Mouse (Mus musculus) embryonic stem cell, embryonic (primary cell): ENCODE data around the gene Yju2.

Experiments
- CTCF ChIA-PET, 4 experiments: fragments of 300-600 bp in 2 of 4; fragments of 350-600 bp in 2 of 4; sonication (Branson Sonifier 250); formaldehyde crosslinking; loops; one replicate each; lab custom pipeline; 2022; ENCODE audit warnings: inconsistent platforms in 2 of 4; lab: Charles Lee
- POLR2A ChIA-PET, 4 experiments: fragments of 300-600 bp in 2 of 4; fragments of 350-600 bp in 2 of 4; sonication (Branson Sonifier 250); formaldehyde crosslinking; loops; one replicate each; lab custom pipeline; 2022; ENCODE audit warnings: antibody characterized with exemption in 4 of 4, inconsistent platforms in 1 of 4; lab: Charles Lee

Yju2 gene

DNA sequence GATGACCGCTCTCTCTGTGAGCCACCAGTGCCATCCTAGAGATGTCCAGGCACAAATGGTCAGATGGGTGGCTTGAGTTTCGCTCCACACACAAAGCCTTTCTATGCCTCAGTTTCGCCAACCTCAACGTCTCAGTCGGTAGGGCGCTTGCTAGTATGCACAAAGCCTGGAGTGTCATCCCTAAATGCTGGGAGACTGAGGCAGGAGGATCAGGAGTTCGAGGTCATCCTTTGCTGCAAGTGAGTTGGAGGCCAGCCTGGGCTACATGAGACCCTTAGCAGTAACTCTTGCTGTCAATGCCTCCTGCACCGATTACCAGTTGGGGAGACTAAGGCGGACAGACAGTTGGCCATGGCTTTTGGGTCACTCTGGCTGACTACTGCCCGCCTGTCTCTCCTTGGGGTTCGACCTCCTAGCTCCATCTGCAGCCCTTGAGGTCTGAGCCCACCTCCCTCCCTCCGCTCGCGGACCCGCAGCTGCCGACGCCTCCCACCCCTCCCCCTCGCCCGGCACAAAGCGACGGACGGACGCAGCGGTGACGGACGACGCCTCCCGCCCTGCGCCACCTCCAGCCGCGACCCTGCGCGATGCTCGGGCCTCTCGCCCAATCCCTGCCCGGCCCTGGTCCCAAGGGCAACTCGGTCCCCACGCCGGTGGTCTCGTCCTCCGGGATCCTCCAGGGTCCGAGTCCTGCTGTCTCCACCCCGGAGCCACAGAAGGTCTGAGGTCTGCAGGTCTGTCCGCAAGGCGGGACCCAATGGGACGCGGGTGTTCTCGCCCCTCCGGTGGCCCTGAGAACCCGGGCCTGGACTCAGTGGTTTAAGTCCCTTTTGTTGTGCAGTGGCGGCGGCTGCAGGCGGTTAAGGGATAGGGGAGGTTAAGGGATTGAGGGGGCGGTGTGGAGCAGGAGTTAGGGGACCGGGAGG, 11.3 kb downstream of the Yju2 start, which contains the start of gene Shd:
TSS of gene Shd (plus strand) at position 502 of the 926 bp plus-strand sequence.
- CTCF ChIA-PET: interaction anchor here in 2 of 4 experiments (1.0 to 2.0 kb wide), 2 partner anchors 11 to 13 kb away, joined by 3 to 5 read pairs; partner anchors contain the start of gene Yju2 (in 1 of the 2)
- POLR2A ChIA-PET: interaction anchor here in 3 of 4 experiments (0.7 to 2.9 kb wide), 13 partner anchors 11 to 363 kb away, joined by 3 to 11 read pairs (median 4); partner anchors contain the start of genes Yju2 (in 3 of the 3) and Chaf1a (in 1 of the 3)

GRCm38 (mm10) chr17:55971453-55971852, 12.6 kb downstream of the Yju2 start:
- ChIA-PET POLR2A (interaction anchor here in 3 of 4 experiments (0.6 to 2.9 kb wide), 7 partner anchors 9 to 82 kb away, joined by 3 to 11 read pairs (median 4); partner anchors contain the start of genes Chaf1a (in 1 of the 3) and Yju2 (in 1 of the 3)), CTCF (interaction anchor here in 2 of 4 experiments (1.0 to 2.0 kb wide), 2 partner anchors 13 to 14 kb away, joined by 3 to 5 read pairs; partner anchors contain the start of gene Yju2 (in 1 of the 2))

DNA sequence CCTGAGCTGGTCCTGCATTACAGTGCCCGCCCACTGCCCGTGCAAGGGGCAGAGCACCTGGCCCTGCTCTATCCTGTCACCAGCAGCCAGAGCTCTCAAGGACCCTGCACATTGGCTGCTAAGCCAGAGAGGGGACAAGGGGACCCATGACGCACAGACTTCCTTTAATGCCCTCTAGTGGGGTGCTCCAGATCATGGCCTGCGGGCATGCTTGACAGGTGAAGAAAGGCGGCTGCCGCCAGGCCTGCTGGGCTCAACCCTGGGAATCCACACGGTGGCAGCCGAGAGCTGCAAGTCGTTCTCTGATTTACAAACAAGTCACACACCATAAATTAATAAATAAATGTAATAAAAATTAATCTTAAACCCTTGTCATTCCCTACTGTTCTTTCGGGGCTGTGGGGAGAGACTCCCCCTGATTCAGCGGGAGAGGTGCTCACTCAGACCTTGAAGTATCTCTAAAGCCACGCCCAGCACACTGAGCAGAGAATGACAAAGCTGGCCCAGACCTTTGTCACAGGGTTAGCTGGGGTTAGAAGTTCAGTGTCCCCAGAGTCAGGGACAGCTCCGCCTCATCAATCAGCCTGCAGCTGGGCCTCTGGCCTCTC, 17.5 kb downstream of the Yju2 start:
- ChIA-PET POLR2A (interaction anchor here (0.6 to 1.9 kb wide), 34 partner anchors 9 to 315 kb away, joined by 3 to 18 read pairs (median 4); partner anchors contain the start of genes Chaf1a (in 2 of the 4), Ebi3 (in 2 of the 4), Fsd1 (in 2 of the 4) and Hdgfl2 (in 2 of the 4)), CTCF (interaction anchor here (0.5 to 2.0 kb wide), 57 partner anchors 9 to 449 kb away, joined by 3 to 35 read pairs (median 4); partner anchors contain the start of genes Sh3gl1 (in 3 of the 4), Fsd1 (in 2 of the 4), Hdgfl2 (in 2 of the 4) and Chaf1a (in 1 of the 4))

GRCm38 (mm10) chr17:55977301-55977700, 18.4 kb downstream of the Yju2 start:
- ChIA-PET POLR2A (interaction anchor here in 3 of 4 experiments (0.8 to 1.7 kb wide), 10 partner anchors 9 to 314 kb away, joined by 3 to 9 read pairs (median 5); partner anchors contain the start of genes Fsd1 (in 1 of the 3), Hdgfl2 (in 1 of the 3) and Yju2 (in 1 of the 3)), CTCF (interaction anchor here in 3 of 4 experiments (0.6 to 2.6 kb wide), 13 partner anchors 11 to 1074 kb away, joined by 3 to 35 read pairs (median 9); partner anchors contain the start of genes Sh3gl1 (in 2 of the 3), Ebi3 (in 1 of the 3) and Ubxn6 (in 1 of the 3))

DNA sequence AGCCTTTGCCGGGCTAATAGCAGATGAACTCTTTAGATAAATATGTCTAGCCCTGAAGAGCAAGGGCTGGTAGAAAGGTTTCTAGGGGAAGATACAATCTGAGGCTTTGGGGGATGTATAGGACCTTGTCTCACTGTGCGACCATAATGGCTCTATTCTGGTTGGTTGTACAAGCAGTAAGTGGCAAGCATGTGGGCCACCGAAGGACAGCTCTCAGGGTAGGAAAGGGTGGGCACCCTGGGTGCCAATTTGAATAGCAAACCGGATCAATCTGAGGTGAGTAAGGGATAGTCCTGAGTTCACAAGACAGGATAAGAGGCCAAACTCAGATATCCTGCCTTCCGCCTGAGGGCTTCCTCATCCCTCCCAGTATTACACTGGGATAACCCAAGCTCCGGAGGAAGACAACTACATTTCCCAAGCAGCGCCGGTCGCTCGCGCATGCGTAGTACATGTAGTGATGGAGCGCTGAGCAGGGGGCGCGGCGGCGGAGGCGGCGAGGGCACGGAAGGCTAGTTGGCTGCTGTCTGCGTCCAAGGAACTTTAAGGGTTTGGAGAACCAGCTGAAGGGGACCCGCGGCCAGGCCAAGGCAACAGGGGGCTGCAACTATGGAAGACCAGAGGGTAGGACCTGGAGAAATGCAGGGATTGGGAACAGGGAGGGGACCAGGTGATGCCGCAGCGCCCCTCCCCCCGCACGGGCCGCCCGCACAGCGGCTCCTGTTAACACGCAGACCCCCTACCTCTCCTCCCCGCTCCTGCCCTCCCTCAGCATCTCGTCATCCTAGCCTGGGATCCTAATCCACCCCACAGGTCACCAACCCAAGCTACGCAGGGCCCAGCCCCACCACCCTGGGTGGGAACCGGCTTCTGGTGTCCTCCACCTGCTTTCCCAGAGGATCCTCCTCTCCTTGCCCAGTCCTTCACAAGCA, 27.4 kb downstream of the Yju2 start, which contains the start of gene Fsd1:
TSS of gene Fsd1 (plus strand) at position 480 of the 932 bp plus-strand sequence.
- POLR2A ChIA-PET: interaction anchor here in 3 of 4 experiments (0.6 to 3.4 kb wide), 16 partner anchors 10 to 106 kb away, joined by 3 to 17 read pairs (median 4); partner anchors contain the start of genes Ebi3 (in 1 of the 3), Sh3gl1 (in 1 of the 3) and Yju2 (in 1 of the 3)
- CTCF ChIA-PET: interaction anchor here in 3 of 4 experiments (0.5 to 2.5 kb wide), 7 partner anchors 10 to 139 kb away, joined by 3 to 13 read pairs (median 5); partner anchors contain the start of gene Sh3gl1 (in 2 of the 3)

DNA sequence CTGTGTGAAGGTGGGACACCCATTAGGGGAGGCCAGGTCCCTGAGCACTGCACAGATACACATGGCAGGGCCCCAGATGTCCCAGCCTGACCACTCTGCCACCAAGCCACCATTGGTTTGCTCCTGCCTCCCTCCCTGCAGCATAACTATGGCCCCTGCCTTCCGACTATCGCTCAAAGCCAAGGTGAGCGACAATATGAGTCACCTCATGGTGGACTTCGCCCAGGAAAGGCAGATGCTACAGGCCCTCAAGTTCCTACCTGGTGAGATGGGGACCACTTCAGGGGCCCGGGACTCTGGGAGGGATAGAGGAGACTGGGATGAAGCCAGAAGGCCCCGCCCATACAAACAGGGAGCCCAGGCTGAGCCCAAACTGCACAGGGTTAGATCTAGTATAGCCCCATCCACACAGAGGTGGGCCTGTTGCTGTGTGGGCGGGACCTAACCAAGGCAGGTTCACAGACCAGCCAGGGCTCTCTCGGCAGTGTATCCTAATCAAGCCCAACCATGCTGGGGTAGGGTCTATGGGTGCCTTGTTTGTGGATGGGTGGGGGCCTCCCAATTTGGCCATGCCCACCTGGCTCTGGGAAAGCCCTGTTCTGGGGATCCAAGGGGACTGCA, 31.5 kb downstream of the Yju2 start:
- POLR2A ChIA-PET: interaction anchor here in 2 of 4 experiments (0.7 to 1.0 kb wide), 3 partner anchors 19 to 31 kb away, joined by 3 read pairs; no protein-coding TSS in a partner anchor
- CTCF ChIA-PET: interaction anchor here in 1 of 4 experiments (0.7 kb wide), 1 partner anchor 141 kb away, joined by 3 read pairs; no protein-coding TSS in a partner anchor

- POLR2A ChIA-PET: interaction anchor here in 2 of 4 experiments (0.9 to 2.3 kb wide), 10 partner anchors 13 to 83 kb away, joined by 3 to 16 read pairs (median 3); partner anchors contain the start of genes Hdgfl2 (in 1 of the 2), Sh3gl1 (in 1 of the 2) and Yju2 (in 1 of the 2)
- CTCF ChIA-PET: interaction anchor here (0.5 to 2.1 kb wide), 9 partner anchors 15 to 337 kb away, joined by 3 to 11 read pairs (median 4); no protein-coding TSS in a partner anchor
Measured at GRCm38 (mm10) chr17:55996007-55996406, 37.1 kb downstream of the Yju2 start.

GRCm38 (mm10) chr17:55999794-56000499, 41.0 kb downstream of the Yju2 start:
- POLR2A ChIA-PET: interaction anchor here in 3 of 4 experiments (0.6 to 3.2 kb wide), 10 partner anchors 9 to 226 kb away, joined by 3 to 21 read pairs (median 3); partner anchors contain the start of genes Chaf1a (in 1 of the 3), Fsd1 (in 1 of the 3) and Yju2 (in 1 of the 3)
- CTCF ChIA-PET: interaction anchor here in 2 of 4 experiments (0.6 to 2.7 kb wide), 8 partner anchors 9 to 265 kb away, joined by 3 to 10 read pairs (median 4); no protein-coding TSS in a partner anchor

DNA sequence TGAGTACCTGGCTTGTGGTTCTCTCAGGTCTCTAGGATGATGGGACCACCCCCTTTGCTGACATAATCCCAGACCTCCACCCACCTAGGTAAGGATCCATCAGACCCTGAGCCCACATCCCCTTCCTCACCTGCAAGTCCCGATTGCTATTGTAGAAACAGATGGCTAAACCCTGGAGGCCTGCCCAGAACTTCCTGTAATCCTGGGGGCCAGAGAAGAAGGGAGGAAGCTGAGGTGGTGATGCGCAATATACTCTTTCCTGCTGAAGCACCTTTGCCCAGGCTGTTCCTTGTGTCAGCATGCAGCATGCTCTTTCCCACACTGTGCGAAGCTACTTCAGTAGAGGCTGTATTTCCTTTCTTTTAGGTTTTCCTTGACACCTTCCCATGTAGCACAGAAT, 44.1 kb downstream of the Yju2 start:
- CTCF ChIA-PET: no interaction called here

GRCm38 (mm10) chr17:56005415-56006061, 46.6 kb downstream of the Yju2 start, which contains the start of the genes Stap2 and Mpnd:
Stap2 (minus strand) TSS chr17:56005584.
Mpnd (plus strand) TSS chr17:56005711.
- CTCF ChIA-PET: interaction anchor here (0.6 to 2.6 kb wide), 4 partner anchors 29 to 1133 kb away, joined by 3 to 8 read pairs (median 3); no protein-coding TSS in a partner anchor
- POLR2A ChIA-PET: interaction anchor here in 3 of 4 experiments (0.6 to 1.4 kb wide), 6 partner anchors 35 to 71 kb away, joined by 3 to 7 read pairs (median 4); partner anchors contain the start of genes Yju2 (in 2 of the 3), Chaf1a (in 1 of the 3) and Ubxn6 (in 1 of the 3)

More for the DNA sequence above, 44.1 kb downstream of the Yju2 start:
- POLR2A ChIA-PET: interaction anchor here in 1 of 4 experiments (0.7 kb wide), 1 partner anchor 40 kb away, joined by 3 read pairs; no protein-coding TSS in a partner anchor

GRCm38 (mm10) chr17:56006956-56007355, 48.1 kb downstream of the Yju2 start:
- CTCF ChIA-PET: interaction anchor here in 3 of 4 experiments (0.5 to 4.2 kb wide), 9 partner anchors 11 to 249 kb away, joined by 3 to 43 read pairs (median 26); partner anchors contain the start of gene Sh3gl1 (in 1 of the 3)
- POLR2A ChIA-PET: interaction anchor here in 3 of 4 experiments (0.7 to 5.3 kb wide), 19 partner anchors 11 to 283 kb away, joined by 3 to 97 read pairs (median 18); partner anchors contain the start of genes Chaf1a (in 2 of the 3), Hdgfl2 (in 2 of the 3), Sh3gl1 (in 2 of the 3) and Fsd1 (in 1 of the 3)

DNA sequence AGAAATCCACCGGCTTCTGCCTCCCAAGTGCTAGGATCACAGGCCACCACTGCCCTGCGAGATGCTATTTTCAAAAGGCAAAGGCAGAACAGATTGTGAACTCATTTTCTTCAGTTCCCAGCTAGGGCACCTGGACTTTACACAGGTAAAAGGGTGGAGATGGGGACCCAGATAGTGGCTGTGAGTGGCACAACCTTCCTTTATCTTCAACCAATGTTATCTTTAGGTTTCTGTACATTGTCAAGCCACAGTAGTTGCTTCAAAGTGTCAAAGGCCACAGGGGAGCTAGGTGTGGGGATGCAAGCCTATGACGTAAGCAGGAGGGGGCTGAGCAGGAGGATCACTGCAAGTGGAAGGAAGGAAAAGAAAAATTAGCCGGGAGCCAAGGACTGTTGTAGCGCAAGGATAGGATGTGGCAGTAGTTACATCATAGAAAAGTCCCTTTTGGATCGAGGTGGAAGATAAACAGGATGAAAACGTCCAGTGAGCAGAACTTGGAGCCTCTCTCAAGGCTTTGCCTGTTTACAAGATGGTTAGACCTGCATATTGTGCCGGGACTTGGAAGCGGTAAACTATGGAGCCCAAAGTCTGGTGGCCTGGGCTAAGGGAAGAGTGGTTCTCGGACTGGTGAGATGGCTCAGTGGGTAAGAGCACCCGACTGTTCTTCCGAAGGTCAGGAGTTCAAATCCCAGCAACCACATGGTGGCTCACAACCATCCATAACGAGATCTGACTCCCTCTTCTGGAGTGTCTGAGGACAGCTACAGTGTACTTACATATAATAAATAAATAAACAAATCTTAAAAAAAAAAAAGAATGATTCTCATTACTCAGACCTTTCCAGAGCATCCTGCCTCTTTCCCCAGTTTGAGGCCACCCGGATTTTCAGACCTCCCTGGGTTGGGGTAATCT, 48.8 kb downstream of the Yju2 start:
- CTCF ChIA-PET: interaction anchor here (0.5 to 4.2 kb wide), 26 partner anchors 8 to 343 kb away, joined by 3 to 43 read pairs (median 6); partner anchors contain the start of genes Sh3gl1 (in 4 of the 4), Hdgfl2 (in 1 of the 4), Kdm4b (in 1 of the 4) and Yju2 (in 1 of the 4)
- POLR2A ChIA-PET: interaction anchor here (0.6 to 5.3 kb wide), 63 partner anchors 7 to 539 kb away, joined by 3 to 97 read pairs (median 5); partner anchors contain the start of genes Yju2 (in 4 of the 4), Hdgfl2 (in 3 of the 4), Chaf1a (in 2 of the 4) and Sh3gl1 (in 2 of the 4)
